Mouse (Mus musculus) megakaryocyte-erythroid progenitor cell, adult 5-6 weeks (primary cell): Measurements from ENCODE around the gene Rasgef1a. TPM values are rescaled to one million over a fixed set of nuclear protein-coding genes. Genes with fewer than 3 reads are reported as not detected.

ENCODE experiments used
- ATAC-seq: replicated peaks from 2 replicates; pipeline ENCODE4 v1.8.0; 2016; ENCODE audit warnings: mild to moderate bottlenecking, inconsistent platforms; ENCODE audit not compliant: severe bottlenecking, poor library complexity, low FRiP score, low TSS enrichment
- total RNA-seq, 2 experiments: library from RNA; stranded (forward) in 1 of 2; stranded (reverse) in 1 of 2; fragments of 200-1000, 215-1000 nt in 1 of 2; fragments of >200 nt in 1 of 2; fragmentation: Nextera tagmentation in 1 of 2; gene quantifications; 2 replicates each; pipeline ENCODE4 v1.2.3; 2014 to 2017

The Rasgef1a gene
- total RNA-seq, 2 experiments from 2014 or later: not detected

- ATAC-seq: no peak
These were observed 86.6 kb downstream of the Rasgef1a start for GRCm38 (mm10) chr6:118097765-118098365.

GRCm38 (mm10) chr6:118099311-118099802 is 88.1 kb downstream of the Rasgef1a start:
- peak; percentile 87 for ATAC-seq

GRCm38 (mm10) chr6:118111810-118112209 is 100.6 kb downstream of the Rasgef1a start:
- ATAC-seq: peak; percentile 59

GRCm38 (mm10) chr6:118122767-118123166 is 111.5 kb downstream of the Rasgef1a start:
- no peak for ATAC-seq

GRCm38 (mm10) chr6:118126577-118126976 is 115.3 kb downstream of the Rasgef1a start:
- no peak for ATAC-seq

- ATAC-seq: no peak
These were observed 116.0 kb downstream of the Rasgef1a start for GRCm38 (mm10) chr6:118127198-118127597.

GRCm38 (mm10) chr6:118127827-118128487 is 116.7 kb downstream of the Rasgef1a start:
- ATAC-seq: peak; percentile 80

- ATAC-seq: no peak
These were observed 118.8 kb downstream of the Rasgef1a start for GRCm38 (mm10) chr6:118130022-118130421.

- no peak for ATAC-seq
These were observed 123.2 kb downstream of the Rasgef1a start for GRCm38 (mm10) chr6:118134461-118134860.

- peak; percentile 56 for ATAC-seq
These were observed 125.9 kb downstream of the Rasgef1a start for GRCm38 (mm10) chr6:118137148-118137547.

GRCm38 (mm10) chr6:118138731-118139709 is 127.8 kb downstream of the Rasgef1a start, which contains the start of gene Csgalnact2:
Gene Csgalnact2, minus strand, starts transcription at chr6:118139140.
- ATAC-seq: peak; percentile 93

GRCm38 (mm10) chr6:118140961-118141360 is 129.7 kb downstream of the Rasgef1a start:
- no peak for ATAC-seq

Other genes with a start within 250 kb of the Rasgef1a start
- gene Zfp637, start 170.3 kb upstream of the Rasgef1a start, total RNA-seq (2014; fragmentation: Nextera tagmentation): 42.5 and 68.1 TPM in 2 replicates
- 36.5 and 38.9 TPM in 2 replicates for gene Zfp637, start 170.3 kb upstream of the Rasgef1a start, total RNA-seq (2017)
- gene Zfp239, start 149.3 kb upstream of the Rasgef1a start, total RNA-seq (2014; fragmentation: Nextera tagmentation): 7.3 and 8.1 TPM in 2 replicates
- 2.4 and 21.7 TPM in 2 replicates for gene Zfp239, start 149.3 kb upstream of the Rasgef1a start, total RNA-seq (2017)
- gene Hnrnpf, start 111.1 kb upstream of the Rasgef1a start, total RNA-seq (2014; fragmentation: Nextera tagmentation): 700 and 784 TPM in 2 replicates
- gene Hnrnpf, start 111.1 kb upstream of the Rasgef1a start, total RNA-seq (2017): 1,626 and 1,721 TPM in 2 replicates
- gene Fxyd4, start 73.7 kb upstream of the Rasgef1a start, total RNA-seq (2014; fragmentation: Nextera tagmentation): not detected in 2 replicates
- not detected in 2 replicates for gene Fxyd4, start 73.7 kb upstream of the Rasgef1a start, total RNA-seq (2017)
- 34.2 and 37.1 TPM in 2 replicates for gene Csgalnact2, start 127.7 kb downstream of the Rasgef1a start, total RNA-seq (2014; fragmentation: Nextera tagmentation)
- gene Csgalnact2, start 127.7 kb downstream of the Rasgef1a start, total RNA-seq (2017): 71.7 and 117 TPM in 2 replicates
- not detected in 2 replicates for gene Ret, start 186.3 kb downstream of the Rasgef1a start, total RNA-seq (2014; fragmentation: Nextera tagmentation)
- gene Ret, start 186.3 kb downstream of the Rasgef1a start, total RNA-seq (2017): not detected in 2 replicates